Mouse (Mus musculus) hindbrain, embryonic 11.5 days (tissue): ENCODE measurements around the gene Rsph10b. TPM values are rescaled to one million over a fixed set of nuclear protein-coding genes. Genes with fewer than 3 reads are reported as not detected.
A peak's percentile ranks its signal among the peaks of the same experiment; 100 is the strongest.

Experiments used
- ATAC-seq: fragments of 200-750 bp; cut with Nextera tagmentation; 2 replicates; pipeline ENCODE4 v1.8.0; 2017; ENCODE audit warnings: mild to moderate bottlenecking, moderate TSS enrichment, moderate library complexity; ENCODE audit not compliant: low FRiP score
- DNase-seq: peaks from one replicate; pipeline ENCODE4 v3.0.0-alpha.2; 2015; ENCODE audit warnings: low spot score
- H3K27ac ChIP-seq: fragments of 300-500 bp; sonication (generic); 2 replicates; pipeline ENCODE4 v1.5.1; 2014; ENCODE audit warnings: mild to moderate bottlenecking, low read depth, low read length
- H3K27me3 ChIP-seq: fragments of 300-500 bp; sonication (generic); 2 replicates; pipeline ENCODE4 v1.6.1; 2014; ENCODE audit warnings: mild to moderate bottlenecking, low read length, moderate library complexity, mixed read lengths; ENCODE audit not compliant: control insufficient read depth, insufficient read depth
- H3K36me3 ChIP-seq: fragments of 300-500 bp; sonication (generic); 2 replicates; pipeline ENCODE4 v1.6.1; 2014; ENCODE audit warnings: mild to moderate bottlenecking, low read length, moderate library complexity, mixed read lengths; ENCODE audit not compliant: control insufficient read depth, insufficient read depth
- H3K4me1 ChIP-seq: fragments of 300-500 bp; sonication (generic); replicated peaks from 2 replicates; pipeline ENCODE4 v1.6.1; 2014; ENCODE audit warnings: low read length, mixed read lengths; ENCODE audit not compliant: control insufficient read depth, insufficient read depth
- H3K4me2 ChIP-seq: fragments of 300-500 bp; sonication (generic); replicated peaks from 2 replicates; pipeline ENCODE4 v1.6.1; 2014; ENCODE audit warnings: mild to moderate bottlenecking, low read depth, low read length
- H3K4me3 ChIP-seq: fragments of 300-500 bp; sonication (generic); 2 replicates; pipeline ENCODE4 v1.5.1; 2014; ENCODE audit warnings: low read depth, low read length
- H3K9ac ChIP-seq: fragments of 300-500 bp; sonication (generic); 2 replicates; pipeline ENCODE4 v1.6.1; 2014; ENCODE audit warnings: low read depth, low read length
- H3K9me3 ChIP-seq: fragments of 300-500 bp; sonication (generic); 2 replicates; pipeline ENCODE4 v1.6.1; 2016; ENCODE audit warnings: low read length; ENCODE audit not compliant: control insufficient read depth
- WGBS: fragments of 180-500 bp; shearing (Covaris S2); extraction: QIAGEN DNeasy Blood & Tissue Kit; methylation state at CpG from one replicate; pipeline ENCODE4 v1.1.7; 2014; 5-methylcytosine and 5-hydroxymethylcytosine counted together
- polyA plus RNA-seq: library from polyadenylated mRNA; unstranded; fragments of >200 nt; fragmentation: Nextera tagmentation; extraction: Ambion mirVana; gene quantifications from 2 replicates; pipeline ENCODE4 v1.2.1, GENCODE M21; 2014

The Rsph10b gene
- polyA plus RNA-seq, 1 experiment from 2014 or later = 2.9 TPM

GRCm38 (mm10) chr5:143906429-143906828, 26.4 kb upstream of the Rsph10b start:
- 91% methylated on average over 8 of the region's 8 CpGs for WGBS
- Histone ChIP-seq H3K4me1 (0 out of 2 replicates have a peak, but pooled peaks cover 4% of the 10 kb centered on the region), H3K4me2 (no peak overlapping the region), H3K4me3 (no peak overlapping the region), H3K9ac (no peak overlapping the region), H3K9me3 (no peaks in the 10 kb centered on the region), H3K36me3 (peaks cover 11% of the 10 kb centered on the region; the same call in 1 of the 2 replicates), H3K27me3 (no peaks in the 10 kb centered on the region), H3K27ac (no peak overlapping the region)
- DNase-seq = no peak
- no peak for ATAC-seq

DNA sequence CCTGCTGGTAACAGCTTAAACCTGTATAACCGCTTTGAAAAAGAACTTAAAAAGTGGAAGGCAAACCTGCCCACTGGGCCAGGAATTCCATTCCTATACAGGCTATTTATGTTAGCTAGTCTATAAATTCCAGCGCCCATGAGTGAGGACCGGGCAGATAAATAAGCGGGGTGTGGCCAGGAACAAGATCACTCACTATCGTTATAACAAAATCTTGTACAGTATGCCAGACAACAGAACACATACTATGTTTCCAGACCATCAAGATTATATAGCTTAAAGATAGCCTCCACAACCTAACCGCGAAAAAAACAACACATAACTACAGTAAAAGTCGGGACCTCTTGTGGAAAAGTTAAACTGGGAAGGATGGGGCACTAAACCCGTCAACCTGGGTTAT, 23.9 kb upstream of the Rsph10b start:
- WGBS = 3% methylated on average over 9 of the region's 9 CpGs
- Histone ChIP-seq H3K4me1 (0 out of 2 replicates have a peak, but pooled peaks cover 4% of the 10 kb centered on the region), H3K27me3 (no peaks in the 10 kb centered on the region), H3K9ac (peak overlapping the region; percentile 64), H3K4me2 (peak overlapping the region; percentile 52), H3K4me3 (peak overlapping the region; percentile 70), H3K27ac (peak overlapping the region; percentile 77; the same call in 1 of the 2 replicates), H3K36me3 (no peaks in the 10 kb centered on the region), H3K9me3 (no peaks in the 10 kb centered on the region)
- ATAC-seq = no peak
- DNase-seq = no peak

- Histone ChIP-seq H3K4me3 (peak within 1 kb of the TSS; percentile 70), H3K27me3 (no peaks in the 10 kb centered on the region), H3K9me3 (no peaks in the 10 kb centered on the region), H3K9ac (peak within 1 kb of the TSS; percentile 64), H3K4me1 (0 out of 2 replicates have a peak, but pooled peaks cover 4% of the 10 kb centered on the region), H3K27ac (peak within 1 kb of the TSS; percentile 77), H3K36me3 (no peaks in the 10 kb centered on the region), H3K4me2 (peak within 1 kb of the TSS; percentile 52)
- peak; percentile 100 for ATAC-seq
- WGBS = under 1% methylated on average over 70 of the region's 70 CpGs
- peak; percentile 96 for DNase-seq
Measured at GRCm38 (mm10) chr5:143909417-143910400, 23.1 kb upstream of the Rsph10b start, which contains the start of the genes Aimp2 and Pms2. Gene Aimp2 (minus strand): TSS chr5:143909847. Gene Pms2 (plus strand): TSS chr5:143909964.

- Histone ChIP-seq H3K36me3 (0 out of 2 replicates have a peak, but pooled peaks cover 3% of the 10 kb centered on the region), H3K27ac (no peak overlapping the region), H3K4me1 (no peaks in the 10 kb centered on the region), H3K9ac (no peak overlapping the region), H3K4me3 (no peak overlapping the region), H3K9me3 (no peaks in the 10 kb centered on the region), H3K4me2 (no peak overlapping the region), H3K27me3 (no peaks in the 10 kb centered on the region)
- ATAC-seq = no peak
- no peak for DNase-seq
- WGBS = 95% methylated on average over 9 of the region's 9 CpGs
Measured at GRCm38 (mm10) chr5:143916221-143916620, 16.6 kb upstream of the Rsph10b start.

DNA sequence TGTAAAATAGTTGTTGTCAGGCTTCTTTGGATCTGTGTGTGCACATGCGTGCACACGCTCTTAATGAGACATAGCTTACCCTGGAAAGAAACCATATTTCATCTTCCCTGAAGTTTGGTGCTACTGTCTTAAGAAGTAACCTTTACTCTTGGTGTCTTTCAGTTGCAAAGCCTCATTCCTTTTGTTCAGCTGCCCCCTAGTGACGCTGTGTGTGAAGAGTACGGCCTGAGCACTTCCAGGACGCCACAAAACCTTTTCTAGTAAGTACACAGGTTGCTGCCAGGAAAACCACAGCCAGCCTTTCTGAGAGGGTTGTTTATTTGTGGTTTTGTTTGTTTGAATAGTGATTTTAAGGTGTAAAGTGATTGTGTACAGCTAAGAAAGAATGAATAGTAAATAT, 15.4 kb upstream of the Rsph10b start:
- no peak overlapping the region for H3K4me2 ChIP-seq
- H3K9ac ChIP-seq = no peak overlapping the region
- 57% methylated on average over 5 of the region's 5 CpGs for WGBS
- H3K27me3 ChIP-seq = no peaks in the 10 kb centered on the region
- H3K27ac ChIP-seq = no peak overlapping the region
- DNase-seq = peak; percentile 52
- H3K4me3 ChIP-seq = no peak overlapping the region
- ATAC-seq = no peak
- no peaks in the 10 kb centered on the region for H3K4me1 ChIP-seq
- H3K9me3 ChIP-seq = no peaks in the 10 kb centered on the region
- 0 out of 2 replicates have a peak, but pooled peaks cover 3% of the 10 kb centered on the region for H3K36me3 ChIP-seq

DNA sequence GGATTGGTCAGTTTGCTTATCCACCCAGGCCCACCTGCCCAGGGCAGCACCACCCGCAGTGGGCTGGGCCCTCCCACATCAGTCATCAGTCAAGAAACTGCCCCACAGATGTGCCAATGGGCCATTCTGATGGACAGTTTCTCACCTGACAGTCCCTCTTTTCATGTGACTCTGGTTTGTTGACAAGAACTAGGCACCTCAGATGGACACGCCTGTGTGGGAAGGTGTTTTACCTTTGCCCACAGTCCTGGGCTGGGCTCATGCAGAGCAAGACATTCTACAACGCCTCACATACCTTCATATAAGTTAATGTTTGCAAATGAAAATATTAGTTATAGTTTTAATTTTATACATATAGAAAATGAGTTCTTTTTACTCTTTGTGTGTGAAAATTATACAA, 14.7 kb upstream of the Rsph10b start:
- DNase-seq = no peak
- Histone ChIP-seq H3K4me2 (no peak overlapping the region), H3K9me3 (no peaks in the 10 kb centered on the region), H3K27ac (no peak overlapping the region), H3K9ac (no peak overlapping the region), H3K27me3 (no peaks in the 10 kb centered on the region), H3K36me3 (0 out of 2 replicates have a peak, but pooled peaks cover 3% of the 10 kb centered on the region), H3K4me3 (no peak overlapping the region), H3K4me1 (no peaks in the 10 kb centered on the region)
- 98% methylated on average over 3 of the region's 3 CpGs for WGBS
- ATAC-seq = no peak

DNA sequence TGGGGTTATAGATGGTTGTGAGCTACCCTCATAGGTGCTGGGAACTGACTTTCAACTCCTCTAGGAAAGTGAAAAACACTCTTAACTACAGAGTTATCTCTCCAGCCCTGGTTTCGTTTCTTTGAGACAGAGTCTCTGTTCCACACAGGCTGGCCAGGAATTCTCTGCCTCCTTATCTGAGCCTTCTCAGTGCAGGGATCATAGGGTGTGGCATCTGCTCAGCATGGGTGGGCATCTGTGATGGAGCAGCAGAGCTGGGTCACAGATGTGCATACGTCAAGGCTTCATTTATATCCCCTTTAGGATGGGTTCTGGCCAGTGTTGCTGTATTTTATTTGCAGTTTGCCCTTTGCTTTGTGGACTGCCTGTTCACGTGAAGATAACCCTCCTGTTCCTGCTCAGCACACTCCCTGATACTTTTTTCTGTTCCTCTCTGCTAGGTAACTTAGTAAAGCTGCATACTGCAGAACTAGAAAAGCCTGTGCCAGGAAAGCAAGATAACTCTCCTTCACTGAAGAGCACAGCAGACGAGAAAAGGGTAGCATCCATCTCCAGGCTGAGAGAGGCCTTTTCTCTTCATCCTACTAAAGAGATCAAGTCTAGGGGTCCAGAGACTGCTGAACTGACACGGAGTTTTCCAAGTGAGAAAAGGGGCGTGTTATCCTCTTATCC, 7.9 kb upstream of the Rsph10b start:
- H3K36me3 ChIP-seq = peaks cover 8% of the 10 kb centered on the region; the same call in 1 of the 2 replicates
- H3K4me2 ChIP-seq = no peak overlapping the region
- ATAC-seq = no peak
- no peaks in the 10 kb centered on the region for H3K9me3 ChIP-seq
- WGBS = 94% methylated on average over 6 of the region's 6 CpGs
- no peak for DNase-seq
- H3K4me1 ChIP-seq = no peaks in the 10 kb centered on the region
- no peaks in the 10 kb centered on the region for H3K27me3 ChIP-seq
- no peak overlapping the region for H3K9ac ChIP-seq
- H3K4me3 ChIP-seq = no peak overlapping the region
- H3K27ac ChIP-seq = no peak overlapping the region

- Histone ChIP-seq H3K9ac (no peak within 1 kb of the TSS), H3K27me3 (no peaks in the 10 kb centered on the region), H3K27ac (no peak within 1 kb of the TSS), H3K4me3 (no peak within 1 kb of the TSS), H3K9me3 (no peaks in the 10 kb centered on the region), H3K4me1 (no peaks in the 10 kb centered on the region), H3K4me2 (no peak within 1 kb of the TSS), H3K36me3 (peaks cover 9% of the 10 kb centered on the region; the same call in 1 of the 2 replicates)
- 95% methylated on average over 8 of the region's 8 CpGs for WGBS
- no peak for ATAC-seq
- DNase-seq = no peak
Measured at GRCm38 (mm10) chr5:143927875-143928274, 5.0 kb upstream of the Rsph10b start, which contains the start of gene Gm42421. Gene Gm42421 (plus strand): TSS chr5:143928175.
